ENCODE assay signal across 29 mouse cellular contexts in genomic region chr4:31753677-31754312, GRCm38 (mm10).
A peak's percentile ranks its signal among the peaks of the same experiment; 100 is the strongest.
DNase-seq lines count a peak whose midpoint lies in the region; ATAC-seq lines count a peak whose summit lies in the region.
"Had no signal": no experiment of that assay in that cellular context is flagged by ENCODE, and none has a peak within 500 bp of the region (broad histone marks: within the 10 kb centered on the region; RNA-seq: fewer than 3 reads in every experiment).

No protein-coding gene starts in this region.

- ATAC-seq in heart, embryonic 11.5 days (replicated peaks; ENCODE audit: insufficient number of reproducible peaks, low FRiP score, low TSS enrichment): 0 out of 2 replicates have a peak, but pooled peaks have one; percentile 49
- no peak for ATAC-seq in heart, embryonic 12.5 days (ENCODE audit: insufficient number of reproducible peaks, low FRiP score)
- ATAC-seq in kidney, embryonic 16.5 days (ENCODE audit: low FRiP score, low TSS enrichment): peak; percentile 52
- peak; percentile 40; the same call in 1 of the 2 replicates for ATAC-seq in midbrain, embryonic 14.5 days (ENCODE audit: low FRiP score, low TSS enrichment)
- ATAC-seq in midbrain, embryonic 15.5 days (replicated peaks): no peak
- ATAC-seq in limb, embryonic 11.5 days (ENCODE audit: insufficient number of reproducible peaks, low FRiP score, low TSS enrichment, low read depth): no peak
- ATAC-seq: activated CD4-positive, CD25-positive, alpha-beta regulatory T cell, adult 4 months; forebrain, embryonic 13.5 days had no signal

- H3K27ac ChIP-seq in heart, embryonic 11.5 days (ENCODE audit: low read depth, low read length): no peak overlapping the region
- no peak overlapping the region for H3K27ac ChIP-seq in heart, embryonic 12.5 days (ENCODE audit: poor library complexity, severe bottlenecking)
- H3K27ac ChIP-seq in kidney, embryonic 16.5 days (ENCODE audit: low read length): no peak overlapping the region
- H3K27ac ChIP-seq in midbrain, embryonic 14.5 days (replicated peaks; ENCODE audit: low read depth, low read length): no peak overlapping the region
- no peak overlapping the region for H3K27ac ChIP-seq in midbrain, embryonic 15.5 days
- no peak overlapping the region for H3K27ac ChIP-seq in limb, embryonic 11.5 days (replicated peaks; ENCODE audit: low read depth, low read length)
- H3K27ac ChIP-seq: embryonic facial prominence, embryonic 13.5 days; forebrain, embryonic 13.5 days; hindbrain, embryonic 10.5 days; kidney, embryonic 15.5 days; liver, embryonic 14.5 days; neural tube, embryonic 15.5 days had no signal

- H3K9ac ChIP-seq in heart, embryonic 11.5 days (ENCODE audit: low read depth, low read length): no peak overlapping the region
- H3K9ac ChIP-seq in heart, embryonic 12.5 days: no peak overlapping the region
- H3K9ac ChIP-seq in kidney, embryonic 16.5 days (replicated peaks; ENCODE audit: low read length): no peak overlapping the region
- H3K9ac ChIP-seq in midbrain, embryonic 14.5 days (replicated peaks; ENCODE audit: low read length): no peak overlapping the region
- H3K9ac ChIP-seq in midbrain, embryonic 15.5 days: no peak overlapping the region
- no peak overlapping the region for H3K9ac ChIP-seq in limb, embryonic 11.5 days (ENCODE audit: low read length)
- H3K9ac ChIP-seq: embryonic facial prominence, embryonic 13.5 days; forebrain, embryonic 13.5 days; kidney, embryonic 15.5 days; liver, embryonic 14.5 days; lung, embryonic 14.5 days; neural tube, embryonic 15.5 days had no signal

- H3K4me2 ChIP-seq in heart, embryonic 11.5 days: no peak overlapping the region
- no peak overlapping the region for H3K4me2 ChIP-seq in heart, embryonic 12.5 days
- H3K4me2 ChIP-seq in kidney, embryonic 16.5 days (replicated peaks; ENCODE audit: low read depth, low read length): no peak overlapping the region
- no peak overlapping the region for H3K4me2 ChIP-seq in midbrain, embryonic 14.5 days (ENCODE audit: low read length)
- H3K4me2 ChIP-seq in midbrain, embryonic 15.5 days: no peak overlapping the region
- H3K4me2 ChIP-seq in limb, embryonic 11.5 days (ENCODE audit: low read depth, severe bottlenecking): no peak overlapping the region
- H3K4me2 ChIP-seq: embryonic facial prominence, embryonic 13.5 days; forebrain, embryonic 13.5 days; kidney, embryonic 15.5 days; lung, embryonic 14.5 days; neural tube, embryonic 15.5 days had no signal

- H3K36me3 ChIP-seq in heart, embryonic 11.5 days (ENCODE audit: control insufficient read depth, insufficient read depth, low read length): no peaks in the 10 kb centered on the region
- no peaks in the 10 kb centered on the region for H3K36me3 ChIP-seq in heart, embryonic 12.5 days
- no peaks in the 10 kb centered on the region for H3K36me3 ChIP-seq in kidney, embryonic 16.5 days (ENCODE audit: insufficient read depth, low read length)
- no peaks in the 10 kb centered on the region for H3K36me3 ChIP-seq in midbrain, embryonic 14.5 days (ENCODE audit: control insufficient read depth, insufficient read depth, low read length)
- no peaks in the 10 kb centered on the region for H3K36me3 ChIP-seq in midbrain, embryonic 15.5 days (replicated peaks)
- H3K36me3 ChIP-seq in limb, embryonic 11.5 days (ENCODE audit: control insufficient read depth, insufficient read depth, low read length): no peaks in the 10 kb centered on the region
- H3K36me3 ChIP-seq: embryonic facial prominence, embryonic 13.5 days; hindbrain, embryonic 10.5 days; kidney, embryonic 15.5 days; neural tube, embryonic 15.5 days had no signal

- no peak overlapping the region for H3K4me3 ChIP-seq in heart, embryonic 11.5 days (ENCODE audit: low read depth, low read length)
- H3K4me3 ChIP-seq in heart, embryonic 12.5 days: no peak overlapping the region
- no peak overlapping the region for H3K4me3 ChIP-seq in kidney, embryonic 16.5 days (ENCODE audit: low read length)
- no peak overlapping the region for H3K4me3 ChIP-seq in midbrain, embryonic 14.5 days (replicated peaks; ENCODE audit: low read depth, low read length)
- no peak overlapping the region for H3K4me3 ChIP-seq in midbrain, embryonic 15.5 days
- no peak overlapping the region for H3K4me3 ChIP-seq in limb, embryonic 11.5 days (ENCODE audit: low read depth, low read length)
- H3K4me3 ChIP-seq: embryonic facial prominence, embryonic 13.5 days; forebrain, embryonic 13.5 days; hindbrain, embryonic 10.5 days; kidney, embryonic 15.5 days; neural tube, embryonic 15.5 days had no signal

- DNase-seq in kidney, postnatal 4 days: no peak
- no peak for DNase-seq in midbrain, embryonic 14.5 days
- peak; percentile 20 for DNase-seq in limb, embryonic 11.5 days (ENCODE audit: low spot score)
- no peak for DNase-seq in ovary, postnatal 10 days (ENCODE audit: low spot score)
- DNase-seq: adrenal gland, adult 2 months; adrenal gland, postnatal 36 days; B cell, adult 2 months; cerebellum, adult 8-10 months; gastrocnemius, postnatal 25 days; heart, postnatal 14 days; kidney, postnatal 36 days; left cerebral cortex, postnatal 4 days; liver; lung, embryonic 14.5 days; lung, postnatal 36 days; right cerebral cortex, adult 18-20 months; spleen, adult 18-20 months; thymus, postnatal 14 days had no signal

- no peaks in the 10 kb centered on the region for H3K9me3 ChIP-seq in heart, embryonic 11.5 days (replicated peaks; ENCODE audit: control insufficient read depth, low read length)
- no peaks in the 10 kb centered on the region for H3K9me3 ChIP-seq in heart, embryonic 12.5 days (replicated peaks)
- no peaks in the 10 kb centered on the region for H3K9me3 ChIP-seq in kidney, embryonic 16.5 days (ENCODE audit: low read length)
- H3K9me3 ChIP-seq in midbrain, embryonic 14.5 days (ENCODE audit: control insufficient read depth, low read length): no peaks in the 10 kb centered on the region
- H3K9me3 ChIP-seq in midbrain, embryonic 15.5 days: no peaks in the 10 kb centered on the region
- no peaks in the 10 kb centered on the region for H3K9me3 ChIP-seq in limb, embryonic 11.5 days (ENCODE audit: control insufficient read depth, low read length)
- H3K9me3 ChIP-seq: embryonic facial prominence, embryonic 13.5 days; forebrain, embryonic 13.5 days; hindbrain, embryonic 10.5 days; kidney, embryonic 15.5 days; neural tube, embryonic 15.5 days had no signal

- WGBS in heart, embryonic 11.5 days (ENCODE audit: insufficient replicate concordance): 68% methylated on average over 5 of the region's 5 CpGs
- 81% methylated on average over 5 of the region's 5 CpGs for WGBS in heart, embryonic 12.5 days
- 84% methylated on average over 5 of the region's 5 CpGs for WGBS in kidney, embryonic 16.5 days
- 92% methylated on average over 5 of the region's 5 CpGs for WGBS in midbrain, embryonic 14.5 days
- WGBS in midbrain, embryonic 15.5 days: 90% methylated on average over 5 of the region's 5 CpGs
- WGBS in limb, embryonic 11.5 days: 83% methylated on average over 5 of the region's 5 CpGs

- H3K4me1 ChIP-seq in heart, embryonic 11.5 days (ENCODE audit: control insufficient read depth, insufficient read depth, low read length): no peaks in the 10 kb centered on the region
- no peaks in the 10 kb centered on the region for H3K4me1 ChIP-seq in heart, embryonic 12.5 days (replicated peaks)
- peaks cover 10% of the 10 kb centered on the region for H3K4me1 ChIP-seq in kidney, embryonic 16.5 days (ENCODE audit: insufficient read depth, low read length)
- no peaks in the 10 kb centered on the region for H3K4me1 ChIP-seq in midbrain, embryonic 14.5 days (ENCODE audit: control insufficient read depth, insufficient read depth, low read length)
- H3K4me1 ChIP-seq in midbrain, embryonic 15.5 days: no peaks in the 10 kb centered on the region
- H3K4me1 ChIP-seq in limb, embryonic 11.5 days (ENCODE audit: control insufficient read depth, insufficient read depth, low read length): no peaks in the 10 kb centered on the region
- H3K4me1 ChIP-seq: embryonic facial prominence, embryonic 13.5 days; forebrain, embryonic 13.5 days; neural tube, embryonic 15.5 days had no signal

- H3K27me3 ChIP-seq in heart, embryonic 11.5 days (ENCODE audit: control insufficient read depth, insufficient read depth, low read length): no peaks in the 10 kb centered on the region
- no peaks in the 10 kb centered on the region for H3K27me3 ChIP-seq in heart, embryonic 12.5 days (replicated peaks)
- no peaks in the 10 kb centered on the region for H3K27me3 ChIP-seq in kidney, embryonic 16.5 days (ENCODE audit: insufficient read depth, low read length)
- no peaks in the 10 kb centered on the region for H3K27me3 ChIP-seq in midbrain, embryonic 14.5 days (ENCODE audit: control insufficient read depth, insufficient read depth, low read length)
- H3K27me3 ChIP-seq in midbrain, embryonic 15.5 days (replicated peaks): no peaks in the 10 kb centered on the region
- H3K27me3 ChIP-seq in limb, embryonic 11.5 days (ENCODE audit: control insufficient read depth, insufficient read depth, low read length): no peaks in the 10 kb centered on the region
- H3K27me3 ChIP-seq: embryonic facial prominence, embryonic 13.5 days; forebrain, embryonic 13.5 days; kidney, embryonic 15.5 days; neural tube, embryonic 15.5 days had no signal

Comparison
In these comparisons a context has a peak if more than half of its experiments do, and no peak if none do; other contexts are left out.
1. ATAC-seq: peak in heart, embryonic 11.5 days (single experiment), kidney, embryonic 16.5 days (single experiment) and midbrain, embryonic 14.5 days (single experiment); none in heart, embryonic 12.5 days (single experiment), midbrain, embryonic 15.5 days (single experiment) and limb, embryonic 11.5 days (single experiment).